Mouse (Mus musculus): Measurements from ENCODE around the gene Sec24d.

The Sec24d gene

GRCm38 (mm10) chr3:123298283-123298682, 31.0 kb downstream of the Sec24d start:
- DNase-seq (ENCODE audit: low spot score), result no peak

DNA sequence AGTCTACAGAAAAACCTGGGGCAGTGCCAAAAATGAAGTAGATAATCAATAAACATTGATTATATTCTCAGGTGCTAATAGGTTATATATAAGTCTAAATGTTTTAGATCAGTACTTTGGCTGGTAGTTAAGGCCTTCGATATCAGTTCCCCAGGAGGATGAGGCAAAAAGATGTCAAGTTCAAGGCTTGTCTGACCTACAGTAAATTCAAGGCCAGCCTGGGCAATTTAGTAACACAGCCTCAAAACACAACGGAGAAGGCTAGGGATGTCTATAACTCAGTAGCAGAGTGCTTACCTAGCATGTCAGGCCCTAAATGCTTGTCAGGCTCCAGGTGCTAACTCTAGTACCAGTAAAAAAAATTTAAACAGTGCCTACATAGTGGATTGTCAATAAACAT, 34.3 kb downstream of the Sec24d start:
- no peak for DNase-seq (ENCODE audit: low spot score)

- DNase-seq (ENCODE audit: low spot score), result no peak
These were observed 38.4 kb downstream of the Sec24d start for GRCm38 (mm10) chr3:123305611-123306010.

GRCm38 (mm10) chr3:123307446-123307845, 40.2 kb downstream of the Sec24d start:
- DNase-seq (ENCODE audit: low spot score), result no peak

- DNase-seq (ENCODE audit: low spot score), result no peak
These were observed 41.9 kb downstream of the Sec24d start for GRCm38 (mm10) chr3:123309141-123309540.

DNA sequence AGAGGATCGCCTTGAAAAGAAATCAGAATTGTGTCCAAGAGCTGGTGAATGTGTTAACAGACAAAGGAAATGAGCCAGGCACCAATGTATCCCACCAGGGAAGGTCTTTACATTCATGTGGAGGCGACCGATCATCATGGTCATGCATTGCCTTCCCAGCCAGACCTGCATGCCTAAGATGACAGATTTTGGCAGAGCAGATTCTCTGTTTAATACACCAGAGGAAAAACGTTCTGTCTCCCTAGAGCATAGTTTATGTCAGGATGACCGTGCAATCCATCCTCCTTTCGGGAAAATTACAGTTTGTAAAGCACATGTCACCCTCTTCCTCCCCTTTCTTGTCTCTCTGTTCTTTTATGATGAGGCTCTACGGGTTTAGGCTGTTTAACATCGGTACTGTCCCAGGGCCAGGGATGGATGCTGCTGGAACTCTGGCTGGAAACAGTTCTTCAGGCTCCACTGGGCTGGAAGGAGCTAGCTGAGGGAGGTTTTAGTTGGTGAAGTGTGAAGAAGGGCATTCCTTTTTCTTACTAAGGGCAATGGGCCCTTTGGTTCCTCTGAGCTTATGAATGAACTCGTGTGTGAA, 45.3 kb downstream of the Sec24d start:
- no peak for DNase-seq (ENCODE audit: low spot score)

DNA sequence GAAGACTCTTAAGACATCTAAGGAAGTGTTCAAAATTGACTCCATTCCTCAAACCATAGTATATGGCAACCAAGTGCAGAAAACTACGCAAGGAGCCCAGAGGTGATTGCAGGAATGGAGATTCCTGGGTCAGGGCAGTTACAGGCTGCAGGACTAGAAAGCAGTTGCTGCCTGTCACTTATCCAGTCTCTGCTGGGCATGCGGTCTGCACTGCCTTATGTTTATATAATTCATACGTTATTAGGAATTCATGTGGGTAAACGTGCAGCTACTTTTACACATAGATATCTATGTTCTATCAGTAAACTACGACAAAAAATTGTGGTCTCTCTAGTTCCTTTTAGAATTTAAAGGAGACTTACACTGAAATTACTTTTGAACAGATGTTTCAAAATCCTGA, 46.2 kb downstream of the Sec24d start:
- no peak for DNase-seq (ENCODE audit: low spot score)

DNA sequence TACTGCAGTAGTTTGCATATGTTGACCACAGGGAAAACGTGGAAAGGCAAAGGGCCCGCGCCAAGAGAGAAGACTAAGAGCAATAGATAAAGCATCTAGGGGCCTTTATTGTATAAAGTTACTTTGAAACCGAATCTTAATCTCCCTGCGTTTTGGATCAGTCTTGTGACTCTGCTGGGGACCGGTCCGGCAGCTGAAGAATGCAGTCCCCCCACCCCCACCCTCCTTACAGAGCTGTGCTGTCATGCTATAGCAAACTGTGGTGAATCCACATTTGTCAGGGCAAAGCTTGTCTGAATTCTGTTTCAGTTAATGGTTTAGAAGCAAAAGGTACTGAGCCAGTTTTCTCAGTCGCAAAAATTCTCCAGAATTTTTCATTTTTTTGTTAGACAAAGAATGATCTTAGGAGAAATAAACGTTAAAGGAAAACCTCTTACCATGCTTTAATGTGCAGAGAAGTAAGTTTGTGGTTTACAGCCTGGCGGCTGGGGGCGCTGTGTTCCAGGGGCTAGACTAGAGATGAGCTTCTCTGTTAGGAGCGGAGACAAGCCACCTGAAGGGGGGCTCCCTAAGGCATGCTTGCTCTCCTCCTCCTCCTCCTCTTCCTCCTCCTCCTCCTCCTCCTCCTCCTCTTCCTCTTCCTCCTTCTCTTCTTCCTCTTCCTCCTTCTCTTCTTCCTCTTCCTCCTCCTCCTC, 46.8 kb downstream of the Sec24d start:
- no peak for DNase-seq (ENCODE audit: low spot score)

DNA sequence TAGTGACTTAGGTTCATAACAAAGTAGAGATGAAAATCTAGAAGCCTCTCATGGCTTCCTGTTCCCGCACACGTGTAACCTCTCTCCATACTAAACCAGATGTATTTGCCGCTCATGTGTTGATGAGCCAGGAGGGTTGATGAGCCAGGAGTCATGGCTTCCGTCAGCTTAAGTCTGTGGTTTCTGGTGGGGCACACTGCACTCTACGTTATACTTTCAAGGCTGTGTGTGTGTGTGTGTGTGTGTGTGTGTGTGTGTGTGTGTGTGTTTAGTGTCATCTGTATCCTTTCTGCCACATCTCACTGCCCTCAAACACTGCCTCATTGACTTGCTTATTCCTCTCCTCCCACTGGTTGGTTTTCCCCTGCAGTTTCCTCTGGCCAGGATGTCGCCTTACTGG, 48.8 kb downstream of the Sec24d start:
- no peak for DNase-seq (ENCODE audit: low spot score)

DNA sequence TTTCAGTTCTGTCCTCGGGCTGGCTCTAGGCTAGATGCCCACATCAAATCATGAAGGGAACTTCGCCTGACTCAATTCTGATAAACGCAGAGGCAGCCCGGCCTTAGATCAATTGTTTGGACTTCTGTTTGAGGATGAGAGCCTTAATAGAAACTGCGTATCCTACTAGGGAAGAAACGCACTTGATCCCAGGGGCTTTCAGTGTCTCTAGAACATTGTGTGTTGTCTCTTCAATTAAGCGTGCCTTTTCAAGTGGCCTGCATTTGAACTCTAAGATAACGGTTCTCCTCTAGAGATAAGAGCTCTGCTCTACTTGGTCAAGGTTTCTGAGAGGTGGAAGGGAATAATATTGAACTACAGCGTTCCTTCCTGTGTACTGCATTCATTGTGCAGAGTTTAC, 49.8 kb downstream of the Sec24d start:
- DNase-seq (ENCODE audit: low spot score), result no peak

DNA sequence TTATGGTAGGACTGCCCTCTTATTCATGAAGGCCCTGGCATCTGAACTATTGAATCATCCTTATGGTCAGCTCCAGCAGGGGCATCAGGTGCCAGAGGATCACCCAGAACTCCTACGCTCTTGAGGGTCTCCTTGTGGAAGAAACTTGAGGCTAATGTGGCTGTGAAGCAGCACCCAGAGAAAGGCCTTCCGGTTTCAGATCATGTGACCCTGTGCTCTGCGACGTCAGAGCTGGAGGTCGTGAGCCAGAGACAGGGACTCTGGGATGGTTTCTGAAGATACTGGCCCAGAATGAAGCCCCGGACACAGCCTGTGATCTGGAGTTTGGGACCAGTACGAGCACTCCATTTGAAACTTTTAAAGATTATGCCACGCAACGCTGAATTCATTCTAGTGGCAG, 53.1 kb downstream of the Sec24d start:
- DNase-seq (ENCODE audit: low spot score), result no peak

- no peak for DNase-seq (ENCODE audit: low spot score)
These were observed 54.4 kb downstream of the Sec24d start for GRCm38 (mm10) chr3:123321612-123322011.

DNA sequence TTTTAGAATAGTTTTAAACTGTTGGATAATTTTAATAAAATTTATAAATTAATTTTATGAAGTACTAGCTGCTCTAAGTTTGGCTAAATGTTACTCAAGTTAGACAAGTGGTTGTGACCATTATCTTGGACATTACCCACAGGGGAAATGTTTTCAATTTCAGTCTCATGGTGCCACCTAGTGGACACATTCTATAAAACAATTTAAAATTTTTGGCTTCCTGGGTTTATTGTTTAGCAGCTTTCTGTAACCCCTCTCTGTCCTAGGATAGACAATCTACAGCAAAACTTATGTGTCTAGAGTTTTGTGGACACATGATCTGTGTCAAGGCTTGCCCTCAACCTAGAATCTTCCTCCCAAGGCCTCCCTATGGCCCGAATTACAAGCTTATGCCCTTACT, 54.9 kb downstream of the Sec24d start:
- DNase-seq (ENCODE audit: low spot score), result no peak

GRCm38 (mm10) chr3:123324326-123324725, 57.1 kb downstream of the Sec24d start:
- no peak for DNase-seq (ENCODE audit: low spot score)

DNA sequence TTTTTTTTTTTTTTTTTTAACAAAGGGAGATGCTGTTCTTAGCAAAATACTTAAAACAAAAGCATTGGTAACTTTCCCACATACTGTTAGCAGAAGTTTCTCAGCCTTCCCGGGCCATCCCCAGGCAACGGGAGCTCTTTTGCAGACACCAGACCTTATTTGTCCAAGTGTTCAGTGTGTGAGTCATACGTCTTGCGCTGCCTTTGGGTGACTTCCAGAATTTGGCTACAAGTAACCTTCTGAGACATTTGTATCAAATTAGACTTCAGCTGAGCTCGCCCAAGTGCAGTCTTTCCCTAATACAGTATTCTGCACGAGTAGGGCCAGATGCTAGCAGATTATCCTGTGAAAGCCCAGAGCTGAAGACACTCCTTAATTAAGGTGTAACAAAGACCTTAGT, 62.0 kb downstream of the Sec24d start:
- peak; percentile 72 for DNase-seq (ENCODE audit: low spot score)

- no peak for DNase-seq (ENCODE audit: low spot score)
These were observed 63.0 kb downstream of the Sec24d start for GRCm38 (mm10) chr3:123330221-123330620.

DNA sequence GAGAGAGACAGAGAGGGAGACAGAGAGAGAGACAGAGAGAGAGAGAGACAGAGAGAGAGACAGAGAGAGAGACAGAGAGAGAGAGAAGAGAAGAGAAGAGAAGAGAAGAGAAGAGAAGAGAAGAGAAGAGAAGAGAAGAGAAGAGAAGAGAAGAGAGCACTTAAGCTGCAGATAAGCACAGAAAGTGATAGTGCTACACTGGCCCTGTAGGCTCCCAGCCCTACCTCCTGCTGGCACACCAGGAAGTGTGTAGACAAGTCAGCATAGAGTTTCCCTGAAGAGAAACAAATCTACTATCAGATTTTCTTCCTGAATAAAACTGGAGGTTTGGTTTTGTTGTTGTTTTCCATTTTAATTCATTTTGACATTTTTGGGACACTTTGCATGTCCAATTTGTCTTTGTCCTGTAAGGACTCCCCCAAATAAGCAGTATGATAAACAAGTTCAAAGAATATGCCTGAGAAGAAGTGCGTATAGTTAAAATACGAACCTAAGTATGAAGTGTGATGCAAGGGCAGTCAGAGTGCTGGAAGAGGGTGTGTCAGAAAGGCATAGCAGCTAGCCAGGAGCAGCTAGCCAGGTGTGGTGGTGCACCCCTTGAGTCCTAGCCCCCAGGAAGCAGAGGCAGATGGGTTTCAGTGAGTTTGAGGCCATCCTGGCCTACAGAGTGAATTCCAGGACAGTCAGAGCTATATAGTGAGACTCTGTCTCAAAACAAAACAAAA, 65.2 kb downstream of the Sec24d start:
- no peak for DNase-seq (ENCODE audit: low spot score)

DNA sequence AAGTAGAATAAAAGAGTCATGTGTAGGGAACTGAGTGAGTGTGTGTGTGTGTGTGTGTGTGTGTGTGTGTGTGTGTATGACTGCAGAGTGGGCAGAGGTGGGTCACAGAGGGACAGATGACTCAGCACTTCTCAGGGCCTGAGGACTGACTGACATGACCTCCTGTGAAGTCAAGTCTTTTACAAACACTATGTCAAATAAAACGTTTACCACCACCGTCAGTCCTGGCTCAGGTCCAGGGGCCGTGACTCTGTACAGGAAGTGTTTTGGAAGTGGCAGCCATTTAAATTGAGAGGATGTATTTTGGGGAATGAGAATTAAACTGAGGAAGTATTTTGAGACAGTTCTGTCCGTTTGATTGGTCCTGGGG, 65.8 kb downstream of the Sec24d start:
- DNase-seq (ENCODE audit: low spot score), result no peak

GRCm38 (mm10) chr3:123334947-123335346, 67.7 kb downstream of the Sec24d start:
- DNase-seq (ENCODE audit: low spot score), result no peak

- DNase-seq (ENCODE audit: low spot score), result no peak
These were observed 68.2 kb downstream of the Sec24d start for GRCm38 (mm10) chr3:123335480-123335879.

- no peak for DNase-seq (ENCODE audit: low spot score)
These were observed 69.2 kb downstream of the Sec24d start for GRCm38 (mm10) chr3:123336455-123336854.

- DNase-seq (ENCODE audit: low spot score), result no peak
These were observed 69.7 kb downstream of the Sec24d start for GRCm38 (mm10) chr3:123336951-123337350.

- DNase-seq (ENCODE audit: low spot score), result no peak
These were observed 70.6 kb downstream of the Sec24d start for GRCm38 (mm10) chr3:123337853-123338252.

Measured in ovary, adult 18-20 months (tissue).